Mouse (Mus musculus) spleen, adult 2 months (tissue): ENCODE results near the gene Fgfr2.

Experiments used
- CTCF ChIP-seq: fragments of 200-500 bp; IDR thresholded peaks from 2 replicates; pipeline ENCODE4 v1.5.1; 2011; ENCODE audit warnings: mild to moderate bottlenecking, inconsistent platforms; ENCODE audit not compliant: insufficient read depth, insufficient read length, insufficient replicate concordance; ENCODE audit errors: extremely low read depth
- POLR2A ChIP-seq: fragments of 200-500 bp; IDR thresholded peaks from 2 replicates; pipeline ENCODE4 v1.6.1; 2011; ENCODE audit warnings: low read depth, low read length, inconsistent platforms

DNA sequence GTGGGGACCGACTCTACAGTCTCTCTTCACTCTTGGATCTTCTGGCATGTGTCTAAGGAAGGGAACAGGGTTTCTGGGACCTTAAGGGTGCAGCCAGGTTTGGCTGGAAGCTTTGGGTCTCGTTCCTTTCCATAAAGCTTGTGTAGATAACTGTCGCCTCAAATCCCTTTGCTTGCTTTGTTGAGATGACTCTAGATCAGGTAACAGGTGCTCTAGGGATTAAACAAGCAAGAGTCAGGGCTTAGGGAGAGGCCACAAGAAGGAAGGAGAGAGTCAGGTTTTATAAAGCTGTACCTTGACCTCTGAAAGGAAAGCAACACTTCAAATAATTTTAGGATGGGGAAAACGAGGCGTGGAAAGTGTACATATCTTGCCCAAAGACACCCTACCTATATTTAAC lies 1570.4 kb downstream of the Fgfr2 start:
- TF ChIP-seq CTCF (no peak), POLR2A (no peak)
